Mouse (Mus musculus): ENCODE data around the gene Rpl9-ps1. TPM values are rescaled to one million over a fixed set of nuclear protein-coding genes. Genes with fewer than 3 reads are reported as not detected.

Gene Rpl9-ps1
- polyA plus RNA-seq (2015; fragmentation: Nextera tagmentation; extraction: Ambion mirVana) = not detected in 2 replicates

GRCm38 (mm10) chr11:83645521-83645920, at the start of gene Rpl9-ps1:
TSS of gene Rpl9-ps1 (minus strand) at chr11:83645621.
- no peak for DNase-seq (ENCODE audit: low spot score)

DNA sequence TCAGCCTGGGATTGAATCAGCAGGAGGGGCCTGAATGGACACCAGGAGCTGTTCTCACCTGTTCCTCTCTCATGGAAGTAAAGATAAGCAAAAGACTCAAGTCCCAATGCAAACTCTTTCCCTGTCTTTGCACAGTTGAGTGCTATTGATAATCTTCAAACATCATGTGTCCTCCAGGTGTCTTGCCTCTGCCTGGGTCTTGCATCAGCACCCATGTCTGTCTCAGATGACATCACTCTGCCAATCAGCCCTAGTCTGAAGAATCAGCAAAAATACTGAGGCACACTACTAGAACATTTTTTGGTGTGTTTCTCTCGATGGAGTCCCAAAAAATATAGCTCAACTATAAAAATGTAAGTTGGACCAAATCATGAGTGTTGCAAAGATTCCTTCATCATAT, 46.6 kb upstream of the Rpl9-ps1 start:
- no peak for DNase-seq (ENCODE audit: low spot score)

DNA sequence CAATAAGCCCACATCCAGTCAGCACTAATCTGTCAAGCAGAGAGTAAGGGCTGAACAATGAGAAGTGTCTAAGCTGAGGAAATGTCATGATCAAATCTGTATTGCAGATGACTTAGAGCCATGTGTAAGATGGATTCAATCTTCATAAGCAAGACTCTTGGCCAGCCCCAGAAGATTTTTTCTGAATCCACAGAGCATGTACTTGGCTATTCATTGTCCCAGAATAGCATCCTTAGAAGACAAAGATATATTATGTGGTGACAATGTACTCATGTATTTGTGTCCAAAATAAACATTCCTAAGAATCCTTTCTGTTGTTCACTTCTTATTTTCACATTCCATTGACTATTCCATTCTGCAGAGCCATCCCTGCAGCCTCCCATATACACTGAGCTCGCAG, 44.5 kb upstream of the Rpl9-ps1 start:
- no peak for DNase-seq (ENCODE audit: low spot score)

DNA sequence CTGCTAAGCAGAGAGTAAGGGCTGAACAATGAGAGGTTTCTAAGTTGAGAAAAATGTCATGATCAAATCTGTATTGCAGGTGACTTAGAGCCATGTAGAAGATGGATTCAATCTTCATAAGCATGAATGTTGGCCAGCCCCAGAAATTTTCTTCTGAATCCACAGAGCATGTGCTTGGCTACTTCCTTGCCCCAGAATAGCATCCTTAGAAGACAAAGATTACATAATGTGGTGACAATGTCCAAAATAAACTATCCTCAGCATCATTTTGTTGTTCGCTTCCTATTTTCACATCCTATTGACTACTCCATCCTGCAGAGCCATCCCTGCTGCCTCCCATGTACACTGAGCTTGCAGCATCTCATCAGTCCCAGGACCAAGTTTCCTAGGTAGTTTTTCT, 30.2 kb upstream of the Rpl9-ps1 start:
- no peak for DNase-seq (ENCODE audit: low spot score)

DNA sequence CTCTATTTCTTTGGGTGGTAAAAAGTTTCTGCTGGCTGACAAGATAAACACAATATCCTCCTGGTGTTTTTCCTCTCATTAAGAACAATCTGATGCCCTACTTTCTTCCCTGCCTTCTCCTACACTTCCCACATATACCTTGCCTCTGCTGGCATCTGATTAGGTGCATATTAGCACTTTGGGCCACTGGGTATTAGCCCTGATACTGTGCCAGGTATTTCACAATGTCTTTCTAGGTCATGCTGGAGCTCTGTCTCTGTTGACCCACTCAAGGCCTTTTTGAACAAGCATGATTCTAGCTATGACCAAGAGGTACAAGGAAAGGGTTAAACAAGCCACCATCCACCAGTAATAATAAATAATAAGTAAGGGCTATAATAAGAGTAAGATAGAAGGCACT, 26.3 kb upstream of the Rpl9-ps1 start:
- DNase-seq (ENCODE audit: low spot score) = no peak

DNA sequence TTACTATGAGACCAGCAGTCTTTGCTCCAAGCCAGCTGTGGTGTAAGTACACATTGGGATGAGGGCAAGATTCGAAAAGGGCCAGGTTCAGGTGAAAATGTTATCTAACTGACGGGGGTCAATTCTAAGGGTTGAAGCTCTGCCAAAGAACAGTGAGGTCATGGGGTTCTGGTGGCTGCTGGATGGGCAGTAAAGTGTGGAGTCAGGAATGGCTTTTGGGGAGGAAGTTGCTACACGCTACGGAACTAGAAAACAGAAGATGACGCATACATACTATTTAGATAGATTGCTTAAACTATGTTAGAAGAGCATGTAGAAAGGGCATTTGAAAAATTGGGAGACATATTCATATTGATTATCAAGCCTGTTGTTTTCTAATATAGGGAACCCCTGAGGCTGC, 18.1 kb upstream of the Rpl9-ps1 start:
- DNase-seq (ENCODE audit: low spot score) = no peak

DNA sequence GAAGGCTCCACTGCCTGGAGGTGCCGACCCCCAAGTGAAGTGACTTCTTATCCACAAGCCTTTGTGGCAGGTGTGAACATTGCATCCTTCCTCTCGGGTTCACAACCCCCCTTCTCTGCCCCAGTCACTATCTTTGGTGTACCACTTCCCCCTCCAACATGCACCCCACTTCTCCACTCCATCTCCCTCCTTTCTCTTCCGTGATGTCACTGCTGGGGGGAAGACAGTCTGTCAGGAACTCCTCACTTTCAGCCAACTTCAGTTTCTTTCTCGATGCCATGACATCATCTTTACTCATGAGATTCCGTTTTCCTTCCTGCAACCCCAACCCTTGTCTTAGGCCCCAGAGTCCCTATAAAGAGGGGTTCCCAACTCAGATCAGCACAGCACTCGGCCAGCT, 16.8 kb upstream of the Rpl9-ps1 start, which contains the start of gene Ccl4:
TSS of gene Ccl4 (plus strand) at position 381 of the 400 bp plus-strand sequence.
- peak; percentile 58 for DNase-seq (ENCODE audit: low spot score)

- DNase-seq (ENCODE audit: low spot score) = no peak
These were observed 13.4 kb upstream of the Rpl9-ps1 start for GRCm38 (mm10) chr11:83658797-83659196.

- DNase-seq (ENCODE audit: low spot score) = no peak
These were observed 12.1 kb upstream of the Rpl9-ps1 start for GRCm38 (mm10) chr11:83657508-83657907.

- DNase-seq (ENCODE audit: low spot score) = no peak
These were observed 9.2 kb upstream of the Rpl9-ps1 start for GRCm38 (mm10) chr11:83654606-83655005.

DNA sequence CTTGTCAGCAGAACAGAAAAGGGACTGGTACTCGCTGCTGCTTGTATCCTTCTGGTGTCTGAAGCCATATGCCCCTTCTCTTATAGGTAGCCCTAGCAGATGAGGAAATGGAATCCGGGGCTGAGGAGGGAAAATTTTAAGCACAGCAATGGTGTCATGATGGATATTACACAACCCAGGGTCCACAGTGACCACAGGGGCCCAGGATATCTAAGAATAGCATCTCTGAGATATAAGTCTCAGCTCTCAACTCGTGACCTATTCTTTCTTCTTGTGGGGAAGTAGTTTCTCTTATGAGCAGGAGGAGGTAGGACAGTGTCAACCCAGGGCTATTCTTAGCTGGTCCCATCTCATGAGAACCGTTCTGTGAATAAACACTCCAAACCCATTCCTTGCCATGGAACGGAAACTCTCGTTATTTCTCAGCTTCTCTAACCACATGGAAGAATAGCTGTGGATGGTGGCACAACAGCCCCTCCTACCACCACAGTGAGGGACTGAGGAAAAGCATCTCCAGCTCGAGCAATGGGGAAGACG, 4.0 kb upstream of the Rpl9-ps1 start, which contains the start of gene Ccl3:
TSS of gene Ccl3 (minus strand) at position 51 of the 537 bp plus-strand sequence.
- no peak for DNase-seq (ENCODE audit: low spot score)

DNA sequence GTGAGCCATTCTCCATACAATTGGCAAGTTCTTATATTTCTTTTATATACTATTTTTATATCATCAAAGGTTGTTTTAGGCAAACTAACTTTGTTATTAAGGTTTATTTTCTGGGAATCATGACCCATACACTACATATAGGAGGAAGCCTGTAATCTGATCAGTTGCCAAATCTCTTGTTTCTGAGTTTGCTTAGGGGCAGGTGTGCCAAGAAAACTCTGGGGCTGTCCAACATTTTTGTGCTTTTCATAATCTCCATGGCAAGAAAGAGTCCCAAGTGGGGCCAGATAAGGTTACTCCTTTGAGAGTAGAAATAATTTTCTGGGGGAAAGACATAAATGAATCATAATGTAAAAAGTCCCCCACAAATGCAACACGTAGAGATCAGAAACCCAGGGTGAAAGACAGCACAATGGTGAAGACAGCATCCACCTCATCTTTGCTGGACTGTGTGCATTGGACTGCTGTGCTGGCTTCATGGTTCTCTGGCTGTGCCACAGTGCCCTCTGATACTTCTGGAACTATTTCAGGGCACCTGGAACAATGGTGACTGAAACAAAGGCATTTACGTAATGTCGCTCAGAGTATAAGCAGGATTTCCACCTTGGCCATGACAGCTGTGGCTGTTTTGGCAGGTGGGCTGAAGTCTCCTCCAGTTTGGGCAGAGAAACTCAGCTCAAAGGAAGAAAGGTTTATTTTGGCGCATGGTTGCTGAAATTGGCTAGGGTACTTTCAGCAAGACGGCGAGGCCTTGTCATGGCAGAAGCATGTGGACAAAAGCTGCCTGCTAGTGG, 1.1 kb upstream of the Rpl9-ps1 start:
- no peak for DNase-seq (ENCODE audit: low spot score)

DNA sequence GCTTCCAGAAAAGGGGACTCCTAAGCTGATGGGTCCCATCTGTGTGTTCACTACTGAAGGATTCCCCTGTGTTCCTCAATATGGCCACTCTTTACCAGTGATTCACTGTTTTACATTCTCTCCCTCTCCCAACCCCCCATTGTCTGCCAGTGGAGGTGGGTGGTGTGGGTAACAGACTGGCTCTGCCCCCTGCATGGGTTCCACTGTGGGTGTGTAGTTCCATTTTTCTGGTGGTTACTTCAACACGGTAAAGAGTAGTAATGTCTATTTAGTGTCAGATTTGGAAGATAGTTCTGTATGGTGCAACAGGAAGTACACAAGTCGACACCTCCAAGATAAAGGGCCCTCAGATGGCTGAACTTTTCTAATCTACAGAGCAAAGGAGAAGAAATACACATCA, 4.2 kb downstream of the Rpl9-ps1 start:
- DNase-seq (ENCODE audit: low spot score) = no peak

- DNase-seq (ENCODE audit: low spot score) = peak; percentile 85
These were observed 5.3 kb downstream of the Rpl9-ps1 start for GRCm38 (mm10) chr11:83640141-83640540.

GRCm38 (mm10) chr11:83639533-83639932, 5.9 kb downstream of the Rpl9-ps1 start:
- peak; percentile 79 for DNase-seq (ENCODE audit: low spot score)

GRCm38 (mm10) chr11:83638934-83639333, 6.5 kb downstream of the Rpl9-ps1 start:
- DNase-seq (ENCODE audit: low spot score) = no peak

DNA sequence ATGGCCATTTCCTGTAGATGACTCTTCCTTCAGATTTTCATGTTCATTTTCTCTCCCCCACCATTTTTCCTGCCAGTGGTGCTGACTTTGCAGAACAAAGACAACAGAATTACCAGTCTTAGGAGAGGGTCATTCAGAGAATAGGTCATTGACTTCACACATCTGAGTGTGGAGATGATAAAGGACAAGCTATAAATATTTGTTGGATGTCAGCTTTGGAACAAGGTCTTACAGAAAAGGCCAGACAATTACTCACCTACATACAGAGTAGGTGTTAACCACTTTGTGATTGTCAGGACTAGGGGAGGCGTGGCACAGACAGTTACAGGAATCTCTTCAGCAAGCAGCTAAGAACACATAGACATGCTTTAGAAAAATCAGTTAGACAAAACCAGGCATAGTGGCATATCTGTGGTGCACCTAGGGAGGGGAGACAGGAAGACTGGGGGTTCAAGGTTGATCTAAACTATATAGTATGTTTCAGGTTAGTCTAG, 8.6 kb downstream of the Rpl9-ps1 start:
- no peak for DNase-seq (ENCODE audit: low spot score)

DNA sequence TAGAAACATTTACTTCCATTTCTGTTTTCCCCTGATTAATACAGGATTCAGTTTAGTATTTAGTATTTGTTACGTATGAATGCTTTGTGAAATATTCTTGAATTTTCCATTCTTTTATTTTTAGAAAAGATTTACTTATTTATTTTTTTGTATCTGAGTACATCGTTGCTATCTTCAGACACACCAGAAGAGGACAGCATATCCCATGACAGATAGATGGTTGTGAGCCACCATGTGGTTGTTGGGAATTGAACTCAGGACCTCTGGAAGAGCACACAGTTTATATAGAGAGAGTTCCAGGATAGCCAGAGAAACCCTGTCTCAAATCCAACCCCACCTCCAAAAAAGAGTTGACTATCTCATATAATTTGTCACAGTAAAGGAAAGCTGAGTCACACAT, 10.5 kb downstream of the Rpl9-ps1 start:
- no peak for DNase-seq (ENCODE audit: low spot score)

- no peak for DNase-seq (ENCODE audit: low spot score)
These were observed 11.0 kb downstream of the Rpl9-ps1 start for GRCm38 (mm10) chr11:83634425-83634824.

GRCm38 (mm10) chr11:83632744-83633143, 12.7 kb downstream of the Rpl9-ps1 start:
- DNase-seq (ENCODE audit: low spot score) = no peak

DNA sequence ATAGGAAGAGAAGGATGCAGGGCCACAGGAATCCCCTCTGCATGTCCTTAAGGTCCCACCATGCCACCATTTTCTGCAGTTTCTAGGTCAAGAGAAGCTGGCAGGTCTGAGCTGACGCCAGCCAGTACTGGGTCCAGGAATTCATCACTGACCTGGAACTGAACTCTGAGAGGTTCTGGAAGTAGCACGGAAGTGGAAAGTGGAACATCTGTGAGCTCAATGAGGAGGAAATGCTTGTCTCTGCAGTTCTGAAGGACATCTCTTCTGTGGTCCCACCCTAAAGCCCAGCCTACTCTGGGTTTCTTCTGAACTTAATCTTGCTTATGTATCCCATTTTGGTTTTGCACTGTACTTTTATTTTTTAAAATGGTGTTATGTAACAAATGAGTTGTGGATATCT, 14.4 kb downstream of the Rpl9-ps1 start:
- DNase-seq (ENCODE audit: low spot score) = no peak

GRCm38 (mm10) chr11:83630630-83631029, 14.8 kb downstream of the Rpl9-ps1 start:
- DNase-seq (ENCODE audit: low spot score) = no peak

DNA sequence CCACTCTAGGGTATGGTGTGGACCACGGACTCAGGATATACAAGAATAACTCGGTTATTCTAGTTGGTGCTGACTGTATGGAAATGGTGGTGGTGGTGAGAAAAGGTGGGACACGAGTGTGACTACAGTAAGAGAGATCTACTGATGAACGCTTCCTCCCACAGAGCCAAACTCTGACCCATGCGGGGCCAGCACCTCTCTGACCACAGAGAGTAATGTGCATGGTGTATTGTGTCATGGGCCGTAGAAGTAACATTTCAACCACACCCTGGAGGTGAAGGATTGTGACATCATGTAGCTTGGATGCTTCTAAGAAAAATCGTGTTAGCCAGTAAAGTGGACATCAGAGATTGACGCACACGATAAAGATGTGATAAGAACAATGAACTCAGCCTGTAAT, 16.6 kb downstream of the Rpl9-ps1 start:
- no peak for DNase-seq (ENCODE audit: low spot score)

Data from thymus, postnatal 0 days (tissue).